Mouse (Mus musculus): ENCODE data around the gene Smok3a. TPM values are rescaled to one million over a fixed set of nuclear protein-coding genes. Genes with fewer than 3 reads are reported as not detected.

Gene Smok3a
- polyA plus RNA-seq, 1 experiment from 2014 or later, result not detected

- Histone ChIP-seq H3K4me3 (ENCODE audit: inconsistent target) (no peak overlapping the region), H3K27ac (no peak overlapping the region), H3K36me3 (ENCODE audit: inconsistent target) (no peaks in the 10 kb centered on the region), H3K79me2 (ENCODE audit: inconsistent target) (no peaks in the 10 kb centered on the region)
- WGBS (ENCODE audit: missing documents), result 76% methylated on average over 3 of the region's 3 CpGs
Measured at GRCm38 (mm10) chr5:138075684-138076083, 54.6 kb downstream of the Smok3a start.

GRCm38 (mm10) chr5:138076148-138076547 lies 55.1 kb downstream of the Smok3a start:
- Histone ChIP-seq H3K27ac (no peak overlapping the region), H3K79me2 (ENCODE audit: inconsistent target) (no peaks in the 10 kb centered on the region), H3K4me3 (ENCODE audit: inconsistent target) (no peak overlapping the region), H3K36me3 (ENCODE audit: inconsistent target) (no peaks in the 10 kb centered on the region)
- WGBS (ENCODE audit: missing documents), result 53% methylated on average over 2 of the region's 2 CpGs

GRCm38 (mm10) chr5:138080456-138080855 lies 59.4 kb downstream of the Smok3a start:
- H3K36me3 ChIP-seq (ENCODE audit: inconsistent target), result no peaks in the 10 kb centered on the region

GRCm38 (mm10) chr5:138081446-138081845 lies 60.4 kb downstream of the Smok3a start:
- Histone ChIP-seq H3K36me3 (ENCODE audit: inconsistent target) (no peaks in the 10 kb centered on the region), H3K79me2 (ENCODE audit: inconsistent target) (peaks cover 16% of the 10 kb centered on the region), H3K27ac (no peak overlapping the region), H3K4me3 (ENCODE audit: inconsistent target) (no peak overlapping the region)
- WGBS (ENCODE audit: missing documents), result 87% methylated on average over 9 of the region's 9 CpGs

More at GRCm38 (mm10) chr5:138080456-138080855, 59.4 kb downstream of the Smok3a start:
- Histone ChIP-seq H3K27ac (no peak overlapping the region), H3K79me2 (ENCODE audit: inconsistent target) (peaks cover 6% of the 10 kb centered on the region), H3K4me3 (ENCODE audit: inconsistent target) (no peak overlapping the region)
- 93% methylated on average over 5 of the region's 5 CpGs for WGBS (ENCODE audit: missing documents)

- H3K4me3 ChIP-seq (ENCODE audit: inconsistent target), result no peak overlapping the region
- H3K79me2 ChIP-seq (ENCODE audit: inconsistent target), result peaks cover 36% of the 10 kb centered on the region
- 85% methylated on average over 2 of the region's 2 CpGs for WGBS (ENCODE audit: missing documents)
- H3K36me3 ChIP-seq (ENCODE audit: inconsistent target), result no peaks in the 10 kb centered on the region
- H3K27ac ChIP-seq, result no peak overlapping the region
Measured at GRCm38 (mm10) chr5:138083318-138083900, 62.3 kb downstream of the Smok3a start.

- 100% methylated on average over 2 of the region's 2 CpGs for WGBS (ENCODE audit: missing documents)
Measured at GRCm38 (mm10) chr5:138083936-138084335, 62.9 kb downstream of the Smok3a start.

More at GRCm38 (mm10) chr5:138083936-138084335, 62.9 kb downstream of the Smok3a start:
- Histone ChIP-seq H3K36me3 (ENCODE audit: inconsistent target) (no peaks in the 10 kb centered on the region), H3K4me3 (ENCODE audit: inconsistent target) (no peak overlapping the region), H3K27ac (no peak overlapping the region), H3K79me2 (ENCODE audit: inconsistent target) (peaks cover 41% of the 10 kb centered on the region)

Other genes with a start within 250 kb of the Smok3a start
- 2.7 to 25.9 TPM (median 20.7 TPM) in 3 replicates for gene Ppp1r35, start 242.4 kb upstream of the Smok3a start, polyA plus RNA-seq (2018)
- 23.9 to 28.3 TPM (median 26.6 TPM) in 3 replicates for gene Mepce, start 233.6 kb upstream of the Smok3a start, polyA plus RNA-seq (2018)
- 1.8 to 4.1 TPM (median 2.8 TPM) in 3 replicates for gene Zcwpw1, start 233.5 kb upstream of the Smok3a start, polyA plus RNA-seq (2018)
- gene Pilra, start 185.0 kb upstream of the Smok3a start, polyA plus RNA-seq (2018), result 5.9 to 17.4 TPM (median 7.6 TPM) in 3 replicates
- 7.2 to 9.0 TPM (median 7.9 TPM) in 3 replicates for gene Pilrb1, start 163.2 kb upstream of the Smok3a start, polyA plus RNA-seq (2018)
- 12.2 to 15.9 TPM (median 14.4 TPM) in 3 replicates for gene Pilrb2, start 149.4 kb upstream of the Smok3a start, polyA plus RNA-seq (2018)
- not detected in 3 replicates for gene Cyp3a13, start 99.6 kb upstream of the Smok3a start, polyA plus RNA-seq (2018)
- not detected in 3 replicates for gene Gjc3, start 58.2 kb upstream of the Smok3a start, polyA plus RNA-seq (2018)
- not detected in 3 replicates for gene Azgp1, start 39.7 kb upstream of the Smok3a start, polyA plus RNA-seq (2018)
- not detected in 3 replicates for gene Smok3b, start 168 bp downstream of the Smok3a start, polyA plus RNA-seq (2018)
- gene Smok3c, start 31.9 kb downstream of the Smok3a start, polyA plus RNA-seq (2018), result not detected in 3 replicates
- 6.8 to 8.7 TPM (median 6.9 TPM) in 3 replicates for gene Zkscan1, start 63.8 kb downstream of the Smok3a start, polyA plus RNA-seq (2018)
- 9.8 to 15.5 TPM (median 15.2 TPM) in 3 replicates for gene Zscan21, start 95.6 kb downstream of the Smok3a start, polyA plus RNA-seq (2018)
- 2.2 to 3.5 TPM (median 2.5 TPM) in 3 replicates for gene Zfp113, start 134.5 kb downstream of the Smok3a start, polyA plus RNA-seq (2018)
- 66.2 to 101 TPM (median 71.0 TPM) in 3 replicates for gene Cops6, start 139.8 kb downstream of the Smok3a start, polyA plus RNA-seq (2018)
- 10.2 to 20.8 TPM (median 13.0 TPM) in 3 replicates for gene Ap4m1, start 150.7 kb downstream of the Smok3a start, polyA plus RNA-seq (2018)
- 7.1 to 61.8 TPM (median 13.3 TPM) in 3 replicates for gene Mcm7, start 151.2 kb downstream of the Smok3a start, polyA plus RNA-seq (2018)
- 21.9 to 33.7 TPM (median 32.0 TPM) in 3 replicates for gene Taf6, start 166.2 kb downstream of the Smok3a start, polyA plus RNA-seq (2018)
- 15.8 to 21.3 TPM (median 16.0 TPM) in 3 replicates for gene Cnpy4, start 166.2 kb downstream of the Smok3a start, polyA plus RNA-seq (2018)
- gene Mblac1, start 173.1 kb downstream of the Smok3a start, polyA plus RNA-seq (2018), result 3.3 to 5.8 TPM (median 5.4 TPM) in 3 replicates
- gene Nxpe5, start 204.6 kb downstream of the Smok3a start, polyA plus RNA-seq (2018), result 21.3 to 30.2 TPM (median 28.7 TPM) in 3 replicates
- 32.5 to 106 TPM (median 78.4 TPM) in 3 replicates for gene Lamtor4, start 234.2 kb downstream of the Smok3a start, polyA plus RNA-seq (2018)
- 25.8 to 46.6 TPM (median 43.8 TPM) in 3 replicates for gene BC037034, start 242.8 kb downstream of the Smok3a start, polyA plus RNA-seq (2018)

Measured in macrophage (primary cell).